Mouse (Mus musculus) adrenal gland, adult 2 months (tissue): ENCODE measurements around the gene Krtap4-8. TPM values are rescaled to one million over a fixed set of nuclear protein-coding genes. Genes with fewer than 3 reads are reported as not detected.
"Not testable (repeated sequence)": the region's sequence is repeated elsewhere in the genome, so short reads cannot be mapped to it uniquely, and the experiment has no call there.

Experiments used
- DNase-seq: peaks from one replicate; pipeline ENCODE4 v3.0.0; 2021
- long read RNA-seq: library from polyadenylated mRNA; stranded (forward); transcript quantifications from one replicate; pipeline ENCODE4 v2.0.0, GENCODE M21; 2021
- polyA plus RNA-seq: library from polyadenylated mRNA; depleted of rRNA; stranded (reverse); fragments of >200 nt; gene quantifications from 2 replicates; pipeline ENCODE4 v1.2.3, GENCODE M21; 2012; rRNA removed
- total RNA-seq, 2 experiments: library from RNA; stranded (reverse); gene quantifications; 2 replicates each; pipeline ENCODE4 v1.2.3; 2021

The Krtap4-8 gene
- not detected for total RNA-seq
- not detected in 2 replicates for polyA plus RNA-seq
- long read RNA-seq, result 0 reads

GRCm38 (mm10) chr11:99780604-99781003, at the start of gene Krtap4-8:
Gene Krtap4-8 (minus strand): TSS chr11:99780704.
- DNase-seq, result no peak

GRCm38 (mm10) chr11:99815566-99815965, 35.1 kb upstream of the Krtap4-8 start, which contains the start of gene Gm11564:
Gene Gm11564 (minus strand): TSS chr11:99815666.
- not testable (repeated sequence) for DNase-seq

- DNase-seq, result not testable (repeated sequence)
Observed at GRCm38 (mm10) chr11:99809792-99810191, 29.3 kb upstream of the Krtap4-8 start, which contains the start of gene Krtap4-13. Gene Krtap4-13 (minus strand): TSS chr11:99809892.

GRCm38 (mm10) chr11:99804346-99804745, 23.8 kb upstream of the Krtap4-8 start, which contains the start of gene Gm11554:
Gene Gm11554 (minus strand): TSS chr11:99804446.
- DNase-seq, result not testable (repeated sequence)

GRCm38 (mm10) chr11:99798832-99799231, 18.3 kb upstream of the Krtap4-8 start, which contains the start of gene Gm11569:
Gene Gm11569 (minus strand): TSS chr11:99798932.
- DNase-seq, result not testable (repeated sequence)

- DNase-seq, result no peak
Observed at GRCm38 (mm10) chr11:99793367-99793766, 12.9 kb upstream of the Krtap4-8 start, which contains the start of gene Gm11596. Gene Gm11596 (minus strand): TSS chr11:99793467.

- not testable (repeated sequence) for DNase-seq
Observed at GRCm38 (mm10) chr11:99784900-99785299, 4.4 kb upstream of the Krtap4-8 start, which contains the start of gene Krtap4-9. Gene Krtap4-9 (plus strand): TSS chr11:99785200.

- DNase-seq, result no peak
Observed at GRCm38 (mm10) chr11:99778401-99778800, 2.1 kb downstream of the Krtap4-8 start.

GRCm38 (mm10) chr11:99772813-99773212, 7.7 kb downstream of the Krtap4-8 start, which contains the start of gene Gm11595:
Gene Gm11595 (minus strand): TSS chr11:99772913.
- not testable (repeated sequence) for DNase-seq

- no peak for DNase-seq
Observed at GRCm38 (mm10) chr11:99768410-99768809, 12.1 kb downstream of the Krtap4-8 start.

GRCm38 (mm10) chr11:99758877-99759276, 21.6 kb downstream of the Krtap4-8 start:
- no peak for DNase-seq

- no peak for DNase-seq
Observed at GRCm38 (mm10) chr11:99743985-99744384, 36.5 kb downstream of the Krtap4-8 start.

- DNase-seq, result no peak
Observed at GRCm38 (mm10) chr11:99734190-99734589, 46.3 kb downstream of the Krtap4-8 start, which contains the start of gene Gm14180. Gene Gm14180 (minus strand): TSS chr11:99734290.

Other genes with a start within 250 kb of the Krtap4-8 start
Only the 30 nearest of the 43 such genes appear.
- gene Krtap9-3, start 182.6 kb downstream of the Krtap4-8 start, total RNA-seq, result not detected
- not detected in 2 replicates for gene Krtap9-3, start 182.6 kb downstream of the Krtap4-8 start, polyA plus RNA-seq
- not detected for gene Gm11938, start 177.4 kb downstream of the Krtap4-8 start, total RNA-seq
- gene Gm11938, start 177.4 kb downstream of the Krtap4-8 start, polyA plus RNA-seq, result not detected in 2 replicates
- not detected for gene Gm11937, start 170.5 kb downstream of the Krtap4-8 start, total RNA-seq
- gene Gm11937, start 170.5 kb downstream of the Krtap4-8 start, polyA plus RNA-seq, result not detected in 2 replicates
- gene Krtap2-4, start 165.9 kb downstream of the Krtap4-8 start, total RNA-seq, result not detected
- gene Krtap2-4, start 165.9 kb downstream of the Krtap4-8 start, polyA plus RNA-seq, result not detected in 2 replicates
- gene Gm11562, start 160.3 kb downstream of the Krtap4-8 start, total RNA-seq, result not detected
- not detected in 2 replicates for gene Gm11562, start 160.3 kb downstream of the Krtap4-8 start, polyA plus RNA-seq
- not detected for gene Krtap4-1, start 152.5 kb downstream of the Krtap4-8 start, total RNA-seq
- gene Krtap4-1, start 152.5 kb downstream of the Krtap4-8 start, polyA plus RNA-seq, result not detected in 2 replicates
- gene Krtap4-2, start 145.6 kb downstream of the Krtap4-8 start, total RNA-seq, result not detected
- not detected in 2 replicates for gene Krtap4-2, start 145.6 kb downstream of the Krtap4-8 start, polyA plus RNA-seq
- not detected for gene Krtap4-7, start 136.6 kb downstream of the Krtap4-8 start, total RNA-seq
- gene Krtap4-7, start 136.6 kb downstream of the Krtap4-8 start, polyA plus RNA-seq, result not detected in 2 replicates
- gene Gm11555, start 130.5 kb downstream of the Krtap4-8 start, total RNA-seq, result not detected
- not detected in 2 replicates for gene Gm11555, start 130.5 kb downstream of the Krtap4-8 start, polyA plus RNA-seq
- not detected for gene Gm11563, start 121.7 kb downstream of the Krtap4-8 start, total RNA-seq
- not detected in 2 replicates for gene Gm11563, start 121.7 kb downstream of the Krtap4-8 start, polyA plus RNA-seq
- not detected for gene Krtap4-6, start 114.7 kb downstream of the Krtap4-8 start, total RNA-seq
- gene Krtap4-6, start 114.7 kb downstream of the Krtap4-8 start, polyA plus RNA-seq, result not detected in 2 replicates
- not detected for gene Gm14190, start 90.0 kb downstream of the Krtap4-8 start, total RNA-seq
- gene Gm14190, start 90.0 kb downstream of the Krtap4-8 start, polyA plus RNA-seq, result not detected in 2 replicates
- not detected for gene Gm14180, start 46.4 kb downstream of the Krtap4-8 start, total RNA-seq
- gene Gm14180, start 46.4 kb downstream of the Krtap4-8 start, polyA plus RNA-seq, result not detected in 2 replicates
- not detected for gene Gm11595, start 7.8 kb downstream of the Krtap4-8 start, total RNA-seq
- gene Gm11595, start 7.8 kb downstream of the Krtap4-8 start, polyA plus RNA-seq, result not detected in 2 replicates
- gene Krtap4-9, start 4.5 kb upstream of the Krtap4-8 start, total RNA-seq, result not detected
- not detected in 2 replicates for gene Krtap4-9, start 4.5 kb upstream of the Krtap4-8 start, polyA plus RNA-seq
- not detected for gene Gm11596, start 12.8 kb upstream of the Krtap4-8 start, total RNA-seq
- gene Gm11596, start 12.8 kb upstream of the Krtap4-8 start, polyA plus RNA-seq, result not detected in 2 replicates
- not detected for gene Gm11569, start 18.2 kb upstream of the Krtap4-8 start, total RNA-seq
- not detected in 2 replicates for gene Gm11569, start 18.2 kb upstream of the Krtap4-8 start, polyA plus RNA-seq
- not detected for gene Gm11554, start 23.7 kb upstream of the Krtap4-8 start, total RNA-seq
- not detected in 2 replicates for gene Gm11554, start 23.7 kb upstream of the Krtap4-8 start, polyA plus RNA-seq
- not detected for gene Krtap4-13, start 29.2 kb upstream of the Krtap4-8 start, total RNA-seq
- not detected in 2 replicates for gene Krtap4-13, start 29.2 kb upstream of the Krtap4-8 start, polyA plus RNA-seq
- gene Gm11564, start 35.0 kb upstream of the Krtap4-8 start, total RNA-seq, result not detected
- not detected in 2 replicates for gene Gm11564, start 35.0 kb upstream of the Krtap4-8 start, polyA plus RNA-seq
- not detected for gene 2300003K06Rik, start 57.4 kb upstream of the Krtap4-8 start, total RNA-seq
- gene 2300003K06Rik, start 57.4 kb upstream of the Krtap4-8 start, polyA plus RNA-seq, result not detected in 2 replicates
- gene Krtap4-16, start 70.9 kb upstream of the Krtap4-8 start, total RNA-seq, result not detected
- gene Krtap4-16, start 70.9 kb upstream of the Krtap4-8 start, polyA plus RNA-seq, result not detected in 2 replicates
- gene Gm11568, start 77.2 kb upstream of the Krtap4-8 start, total RNA-seq, result not detected
- not detected in 2 replicates for gene Gm11568, start 77.2 kb upstream of the Krtap4-8 start, polyA plus RNA-seq
- gene Gm11559, start 83.8 kb upstream of the Krtap4-8 start, total RNA-seq, result not detected
- not detected in 2 replicates for gene Gm11559, start 83.8 kb upstream of the Krtap4-8 start, polyA plus RNA-seq
- gene Krtap9-1, start 92.7 kb upstream of the Krtap4-8 start, total RNA-seq, result not detected
- not detected in 2 replicates for gene Krtap9-1, start 92.7 kb upstream of the Krtap4-8 start, polyA plus RNA-seq
- gene Gm11567, start 98.5 kb upstream of the Krtap4-8 start, total RNA-seq, result not detected
- gene Gm11567, start 98.5 kb upstream of the Krtap4-8 start, polyA plus RNA-seq, result not detected in 2 replicates
- gene Krtap31-1, start 127.2 kb upstream of the Krtap4-8 start, total RNA-seq, result not detected
- not detected in 2 replicates for gene Krtap31-1, start 127.2 kb upstream of the Krtap4-8 start, polyA plus RNA-seq
- gene Gm11565, start 134.0 kb upstream of the Krtap4-8 start, total RNA-seq, result not detected
- not detected in 2 replicates for gene Gm11565, start 134.0 kb upstream of the Krtap4-8 start, polyA plus RNA-seq
- gene Krtap31-2, start 155.6 kb upstream of the Krtap4-8 start, total RNA-seq, result not detected
- gene Krtap31-2, start 155.6 kb upstream of the Krtap4-8 start, polyA plus RNA-seq, result not detected in 2 replicates
- gene Krtap9-5, start 167.8 kb upstream of the Krtap4-8 start, total RNA-seq, result not detected
- not detected in 2 replicates for gene Krtap9-5, start 167.8 kb upstream of the Krtap4-8 start, polyA plus RNA-seq